In the genomic region with DNA sequence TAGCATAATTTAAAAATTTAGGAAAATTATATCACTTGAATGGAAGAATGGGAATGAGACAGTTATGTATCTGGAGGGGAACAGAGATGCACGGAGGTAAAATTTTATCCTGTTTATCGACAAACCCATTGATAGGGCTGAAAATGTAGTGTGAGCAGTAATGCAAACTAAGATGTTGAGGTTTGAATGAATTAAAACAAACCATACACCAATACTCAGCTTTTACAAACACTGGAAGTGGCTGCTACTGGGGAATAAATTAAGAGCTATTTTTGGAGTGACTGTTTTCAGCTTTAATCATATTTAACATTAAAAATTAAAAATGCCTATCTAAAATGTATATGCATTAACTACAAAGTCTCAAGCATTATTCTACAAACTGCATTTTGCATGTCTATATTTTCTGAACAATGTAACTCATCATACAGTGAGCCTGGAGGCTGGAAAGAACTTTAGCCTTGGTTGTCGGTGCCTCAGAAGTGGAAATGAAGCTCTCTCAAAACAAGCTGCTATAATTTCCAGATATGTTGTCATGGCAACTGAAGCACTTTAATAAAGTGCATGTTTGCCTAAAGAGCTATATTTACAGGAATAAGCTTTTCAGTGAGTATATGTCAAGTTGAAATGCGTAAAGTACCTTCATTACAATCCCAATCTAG, we compare ENCODE assay signal across 24 mouse cellular contexts.
A peak's percentile ranks its signal among the peaks of the same experiment; 100 is the strongest.
DNase-seq lines count a peak whose midpoint lies in the region; ATAC-seq and TF ChIP-seq lines count a peak whose summit lies in the region.
"Had no signal": no experiment of that assay in that cellular context is flagged by ENCODE, and none has a peak within 500 bp of the region (broad histone marks: within the 10 kb centered on the region; RNA-seq: fewer than 3 reads in every experiment).

No protein-coding gene starts in this region.

- no peaks in the 10 kb centered on the region for H3K4me1 ChIP-seq in heart, embryonic 10.5 days
- no peaks in the 10 kb centered on the region for H3K4me1 ChIP-seq in heart, embryonic 12.5 days (replicated peaks)
- no peaks in the 10 kb centered on the region for H3K4me1 ChIP-seq in midbrain, embryonic 13.5 days (replicated peaks)
- H3K4me1 ChIP-seq in midbrain, embryonic 10.5 days = no peaks in the 10 kb centered on the region
- 0 out of 2 replicates have a peak, but pooled peaks cover 3% of the 10 kb centered on the region for H3K4me1 ChIP-seq in forebrain, embryonic 16.5 days (replicated peaks; ENCODE audit: control insufficient read depth, insufficient read depth, low read length)
- no peaks in the 10 kb centered on the region for H3K4me1 ChIP-seq in midbrain, postnatal 0 days (ENCODE audit: insufficient read depth, low read length)
- H3K4me1 ChIP-seq: hindbrain, embryonic 12.5 days; limb, embryonic 12.5 days had no signal

- H3K4me2 ChIP-seq in heart, embryonic 12.5 days = no peak overlapping the region
- H3K4me2 ChIP-seq in midbrain, embryonic 13.5 days (replicated peaks) = no peak overlapping the region
- no peak overlapping the region for H3K4me2 ChIP-seq in forebrain, embryonic 16.5 days (ENCODE audit: low read length)
- H3K4me2 ChIP-seq in midbrain, postnatal 0 days (ENCODE audit: low read depth, low read length, poor library complexity, severe bottlenecking) = no peak overlapping the region
- H3K4me2 ChIP-seq: heart, embryonic 11.5 days; hindbrain, embryonic 12.5 days; limb, embryonic 12.5 days; liver, embryonic 11.5 days had no signal

- WGBS in heart, embryonic 10.5 days = 96% methylated on average over 4 of the region's 4 CpGs
- WGBS in heart, embryonic 12.5 days = 92% methylated on average over 4 of the region's 4 CpGs
- WGBS in midbrain, embryonic 13.5 days = 84% methylated on average over 4 of the region's 4 CpGs
- 93% methylated on average over 4 of the region's 4 CpGs for WGBS in midbrain, embryonic 10.5 days
- 70% methylated on average over 4 of the region's 4 CpGs for WGBS in forebrain, embryonic 16.5 days
- 59% methylated on average over 4 of the region's 4 CpGs for WGBS in midbrain, postnatal 0 days

- no peaks in the 10 kb centered on the region for H3K36me3 ChIP-seq in heart, embryonic 10.5 days
- H3K36me3 ChIP-seq in heart, embryonic 12.5 days = peaks cover 4% of the 10 kb centered on the region; the same call in 1 of the 2 replicates
- no peaks in the 10 kb centered on the region for H3K36me3 ChIP-seq in midbrain, embryonic 13.5 days
- peaks cover 10% of the 10 kb centered on the region for H3K36me3 ChIP-seq in midbrain, embryonic 10.5 days
- no peaks in the 10 kb centered on the region for H3K36me3 ChIP-seq in forebrain, embryonic 16.5 days (ENCODE audit: control insufficient read depth, insufficient read depth)
- H3K36me3 ChIP-seq in midbrain, postnatal 0 days (ENCODE audit: insufficient read depth, low read length) = no peaks in the 10 kb centered on the region
- H3K36me3 ChIP-seq: hindbrain, embryonic 12.5 days had no signal

- no peak overlapping the region for H3K9ac ChIP-seq in heart, embryonic 12.5 days
- H3K9ac ChIP-seq in midbrain, embryonic 13.5 days (replicated peaks) = no peak overlapping the region
- H3K9ac ChIP-seq in forebrain, embryonic 16.5 days (replicated peaks; ENCODE audit: low read depth, low read length) = no peak overlapping the region
- H3K9ac ChIP-seq in midbrain, postnatal 0 days (replicated peaks; ENCODE audit: low read length, poor library complexity, severe bottlenecking) = no peak overlapping the region
- H3K9ac ChIP-seq: hindbrain, embryonic 12.5 days; limb, embryonic 12.5 days; liver, postnatal 0 days had no signal

- TF ChIP-seq CTCF in midbrain, postnatal 0 days (IDR thresholded peaks at IDR 0.05) = no peak

- H3K9me3 ChIP-seq in heart, embryonic 10.5 days = no peaks in the 10 kb centered on the region
- no peaks in the 10 kb centered on the region for H3K9me3 ChIP-seq in heart, embryonic 12.5 days (replicated peaks)
- no peaks in the 10 kb centered on the region for H3K9me3 ChIP-seq in midbrain, embryonic 13.5 days
- H3K9me3 ChIP-seq in midbrain, embryonic 10.5 days (replicated peaks) = no peaks in the 10 kb centered on the region
- H3K9me3 ChIP-seq in forebrain, embryonic 16.5 days (ENCODE audit: control insufficient read depth, low read length) = no peaks in the 10 kb centered on the region
- H3K9me3 ChIP-seq in midbrain, postnatal 0 days (ENCODE audit: low read length) = no peaks in the 10 kb centered on the region
- H3K9me3 ChIP-seq: hindbrain, embryonic 12.5 days; limb, embryonic 12.5 days had no signal

- peak; percentile 5 for DNase-seq in heart, embryonic 10.5 days (ENCODE audit: low spot score)
- no peak for DNase-seq in midbrain, embryonic 10.5 days (ENCODE audit: low spot score)
- peak; percentile 42 for DNase-seq in midbrain, postnatal 0 days (ENCODE audit: low spot score)
- DNase-seq in cerebellum, adult 11 months = no peak
- no peak for DNase-seq in layer of hippocampus, adult 8-10 months (ENCODE audit: low spot score in 2 of 2)
- DNase-seq: adrenal gland, adult 2 months; cerebellum, adult 11-12 months; gastrocnemius, postnatal 10 days; heart, postnatal 10 days; kidney, adult 18-20 months; kidney, postnatal 4 days; liver, postnatal 0 days; lung, postnatal 10 days; right cerebral cortex, postnatal 14 days; spleen, adult 18-20 months had no signal

- no peak overlapping the region for H3K27ac ChIP-seq in heart, embryonic 10.5 days
- no peak overlapping the region for H3K27ac ChIP-seq in heart, embryonic 12.5 days (ENCODE audit: poor library complexity, severe bottlenecking)
- H3K27ac ChIP-seq in midbrain, embryonic 13.5 days = 0 out of 2 replicates have a peak overlapping the region, but pooled peaks have one; percentile 30
- H3K27ac ChIP-seq in midbrain, embryonic 10.5 days (replicated peaks) = no peak overlapping the region
- H3K27ac ChIP-seq in forebrain, embryonic 16.5 days (ENCODE audit: low read length) = peak overlapping the region; percentile 43
- H3K27ac ChIP-seq in midbrain, postnatal 0 days (ENCODE audit: low read depth, low read length) = peak overlapping the region; percentile 48; the same call in 1 of the 2 replicates
- H3K27ac ChIP-seq: hindbrain, embryonic 12.5 days; limb, embryonic 12.5 days had no signal

- no peak overlapping the region for H3K4me3 ChIP-seq in heart, embryonic 10.5 days
- no peak overlapping the region for H3K4me3 ChIP-seq in heart, embryonic 12.5 days
- H3K4me3 ChIP-seq in midbrain, embryonic 13.5 days (replicated peaks) = no peak overlapping the region
- no peak overlapping the region for H3K4me3 ChIP-seq in midbrain, embryonic 10.5 days
- no peak overlapping the region for H3K4me3 ChIP-seq in forebrain, embryonic 16.5 days (replicated peaks; ENCODE audit: low read length)
- H3K4me3 ChIP-seq in midbrain, postnatal 0 days (ENCODE audit: low read depth, low read length) = no peak overlapping the region
- H3K4me3 ChIP-seq: erythroblast, embryonic 14.5 days; hindbrain, embryonic 12.5 days; limb, embryonic 12.5 days had no signal

- no peak for ATAC-seq in heart, embryonic 12.5 days (ENCODE audit: insufficient number of reproducible peaks, low FRiP score)
- ATAC-seq in midbrain, embryonic 13.5 days = no peak
- peak; percentile 80 for ATAC-seq in forebrain, embryonic 16.5 days
- peak; percentile 56; the same call in 1 of the 2 replicates for ATAC-seq in midbrain, postnatal 0 days (ENCODE audit: low FRiP score)
- ATAC-seq: inflammation-experienced regulatory T-cells, adult 6 months; liver, postnatal 0 days had no signal

- H3K27me3 ChIP-seq in heart, embryonic 10.5 days (ENCODE audit: insufficient read depth, poor library complexity, severe bottlenecking) = no peaks in the 10 kb centered on the region
- no peaks in the 10 kb centered on the region for H3K27me3 ChIP-seq in heart, embryonic 12.5 days (replicated peaks)
- H3K27me3 ChIP-seq in midbrain, embryonic 13.5 days = no peaks in the 10 kb centered on the region
- H3K27me3 ChIP-seq in midbrain, embryonic 10.5 days (ENCODE audit: low read depth, poor library complexity, severe bottlenecking) = no peaks in the 10 kb centered on the region
- H3K27me3 ChIP-seq in forebrain, embryonic 16.5 days (replicated peaks; ENCODE audit: control insufficient read depth, insufficient read depth, low read length) = no peaks in the 10 kb centered on the region
- H3K27me3 ChIP-seq in midbrain, postnatal 0 days (ENCODE audit: insufficient read depth, low read length) = no peaks in the 10 kb centered on the region
- H3K27me3 ChIP-seq: hindbrain, embryonic 12.5 days; limb, embryonic 12.5 days had no signal

Comparison
In these comparisons a context has a peak if more than half of its experiments do, and no peak if none do; other contexts are left out.
1. DNase-seq: peak in heart, embryonic 10.5 days (single experiment) and midbrain, postnatal 0 days (single experiment); none in midbrain, embryonic 10.5 days (single experiment), cerebellum, adult 11 months (single experiment) and layer of hippocampus, adult 8-10 months (0 of 2).
2. H3K27ac ChIP-seq: peak in midbrain, embryonic 13.5 days (single experiment), forebrain, embryonic 16.5 days (single experiment) and midbrain, postnatal 0 days (single experiment); none in heart, embryonic 10.5 days (single experiment), heart, embryonic 12.5 days (single experiment) and midbrain, embryonic 10.5 days (single experiment).
3. ATAC-seq: peak in forebrain, embryonic 16.5 days (single experiment) and midbrain, postnatal 0 days (single experiment); none in heart, embryonic 12.5 days (single experiment) and midbrain, embryonic 13.5 days (single experiment).